Mouse (Mus musculus) heart, embryonic 14.5 days (tissue): ENCODE results near the gene Tagln2. TPM values are rescaled to one million over a fixed set of nuclear protein-coding genes. Genes with fewer than 3 reads are reported as not detected.

Experiments
- ATAC-seq: fragments of 200-750 bp; cut with Nextera tagmentation; 2 replicates; pipeline ENCODE4 v1.8.0; 2017; ENCODE audit warnings: low read depth, moderate TSS enrichment; ENCODE audit not compliant: insufficient number of reproducible peaks, insufficient read depth, low FRiP score
- H3K27ac ChIP-seq, 2 experiments: fragments of 200-500 bp in 1 of 2; fragments of 300-500 bp in 1 of 2; sonication (generic) in 1 of 2; replicated peaks in 1 of 2; 2 replicates each; pipeline ENCODE4 v1.5.1; 2012 to 2014; ENCODE audit warnings: low read depth in 2 of 2, low read length in 2 of 2, control low read depth in 1 of 2, mild to moderate bottlenecking in 1 of 2, mixed read lengths in 1 of 2; ENCODE audit not compliant: control insufficient read depth in 1 of 2, insufficient read depth in 1 of 2
- H3K27me3 ChIP-seq: fragments of 300-500 bp; sonication (generic); 2 replicates; pipeline ENCODE4 v1.6.1; 2014; ENCODE audit warnings: mild to moderate bottlenecking, low read length, control low read depth; ENCODE audit not compliant: control insufficient read depth, insufficient read depth
- H3K36me3 ChIP-seq: fragments of 300-500 bp; sonication (generic); 2 replicates; pipeline ENCODE4 v1.6.1; 2014; ENCODE audit warnings: mild to moderate bottlenecking, control low read depth, low read length, mixed read lengths; ENCODE audit not compliant: control insufficient read depth, insufficient read depth
- H3K4me1 ChIP-seq, 2 experiments: fragments of 200-500 bp in 1 of 2; fragments of 300-500 bp in 1 of 2; sonication (generic) in 1 of 2; 2 replicates each; pipeline ENCODE4 v1.6.1; 2012 to 2014; ENCODE audit warnings: low read length in 2 of 2, control low read depth in 1 of 2, mixed read lengths in 1 of 2; ENCODE audit not compliant: control insufficient read depth in 2 of 2, insufficient read depth in 2 of 2
- H3K4me2 ChIP-seq: fragments of 300-500 bp; sonication (generic); 2 replicates; pipeline ENCODE4 v1.6.1; 2014; ENCODE audit warnings: mild to moderate bottlenecking, low read length
- H3K4me3 ChIP-seq, 2 experiments: fragments of 200-500 bp in 1 of 2; fragments of 300-500 bp in 1 of 2; sonication (generic) in 1 of 2; 2 replicates each; pipeline ENCODE4 v1.5.1; 2012 to 2014; ENCODE audit warnings: low read length in 2 of 2, mild to moderate bottlenecking in 2 of 2, control low read depth in 1 of 2, low read depth in 1 of 2, moderate library complexity in 1 of 2; ENCODE audit not compliant: control insufficient read depth in 1 of 2, insufficient read depth in 1 of 2
- H3K9ac ChIP-seq: fragments of 300-500 bp; sonication (generic); 2 replicates; pipeline ENCODE4 v1.6.1; 2014; ENCODE audit warnings: mild to moderate bottlenecking, low read length
- H3K9me3 ChIP-seq: fragments of 300-500 bp; sonication (generic); 2 replicates; pipeline ENCODE4 v1.6.1; 2016; ENCODE audit warnings: low read length, control low read depth; ENCODE audit not compliant: control insufficient read depth
- WGBS: fragments of 180-500 bp; shearing (Covaris S2); extraction: QIAGEN DNeasy Blood & Tissue Kit; methylation state at CpG from one replicate; pipeline ENCODE4 v1.1.7; 2014; 5-methylcytosine and 5-hydroxymethylcytosine counted together
- polyA plus RNA-seq: library from polyadenylated mRNA; unstranded; fragments of >200 nt; fragmentation: Nextera tagmentation; extraction: Ambion mirVana; gene quantifications from 2 replicates; pipeline ENCODE4 v1.2.1, GENCODE M21; 2014

The Tagln2 gene
- polyA plus RNA-seq, 1 experiment from 2014 or later = 187 TPM

- Histone ChIP-seq H3K9me3 (no peaks in the 10 kb centered on the region), H3K9ac (no peak overlapping the region), H3K4me1 (peaks cover 9 to 13% of the 10 kb centered on the region in 2 experiments; a peak in 3 of 4 replicates), H3K4me3 (no peak overlapping the region), H3K27me3 (no peaks in the 10 kb centered on the region), H3K36me3 (no peaks in the 10 kb centered on the region), H3K27ac (no peak overlapping the region), H3K4me2 (no peak overlapping the region)
- ATAC-seq = no peak
- WGBS = 76% methylated on average over 10 of the region's 10 CpGs
Measured at GRCm38 (mm10) chr1:172497428-172497827, 2.4 kb upstream of the Tagln2 start.

DNA sequence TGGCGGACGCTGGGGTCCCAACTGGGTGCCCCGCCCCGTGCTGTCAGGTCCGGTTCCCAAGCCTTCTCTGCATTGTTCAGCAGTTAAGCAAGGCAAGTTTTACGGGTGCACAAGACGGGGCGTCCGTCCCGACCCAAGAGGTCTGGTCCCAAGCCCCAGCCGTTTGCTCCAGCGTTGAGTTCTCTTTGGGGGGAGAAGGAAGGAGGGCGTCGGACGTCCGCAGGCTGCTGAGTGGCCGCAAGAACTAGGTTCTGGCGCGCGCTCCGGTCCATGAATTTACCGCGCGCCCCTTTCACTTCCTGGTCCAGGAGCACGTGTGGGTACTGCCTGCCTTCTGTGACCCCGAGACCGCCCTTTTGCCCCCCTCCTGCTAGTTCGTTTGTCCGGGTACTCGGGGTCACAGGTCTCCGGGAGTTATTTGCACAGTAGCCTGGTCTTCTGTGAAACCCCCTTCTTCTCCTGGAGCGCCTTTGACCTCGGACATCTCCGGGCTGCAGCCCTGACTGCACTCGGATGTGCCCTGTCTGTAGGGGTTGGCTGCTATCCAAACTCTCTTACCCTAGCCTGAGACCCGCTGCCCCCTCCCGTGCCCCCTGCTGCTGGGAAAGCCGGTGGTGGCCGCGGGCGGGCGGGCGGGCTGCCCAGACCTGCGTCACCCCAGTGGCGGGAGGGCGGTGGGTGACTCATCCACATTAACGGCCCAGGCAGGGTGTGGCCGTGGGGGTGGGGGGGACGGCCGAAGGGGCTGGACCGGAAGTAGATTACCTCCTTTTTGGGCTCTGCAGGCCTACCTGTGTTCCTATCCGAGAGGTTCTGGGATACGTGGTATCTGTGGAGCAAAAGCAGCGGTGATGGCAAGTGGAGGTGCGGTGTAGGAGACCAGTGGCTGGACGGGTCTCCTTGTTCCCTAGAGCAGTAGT, 864 bp downstream of the Tagln2 start:
- peak overlapping the region; percentile 73 to 90 for H3K4me3 ChIP-seq
- peak overlapping the region; percentile 89 to 94 for H3K27ac ChIP-seq
- H3K9me3 ChIP-seq = no peaks in the 10 kb centered on the region
- WGBS = 1% methylated on average over 55 of the region's 56 CpGs
- peaks cover 10% of the 10 kb centered on the region for H3K36me3 ChIP-seq
- ATAC-seq = peak; percentile 52
- H3K4me1 ChIP-seq = peaks cover 32 to 37% of the 10 kb centered on the region in 2 experiments
- H3K27me3 ChIP-seq = no peaks in the 10 kb centered on the region
- H3K9ac ChIP-seq = peak overlapping the region; percentile 90
- peak overlapping the region; percentile 69 for H3K4me2 ChIP-seq

DNA sequence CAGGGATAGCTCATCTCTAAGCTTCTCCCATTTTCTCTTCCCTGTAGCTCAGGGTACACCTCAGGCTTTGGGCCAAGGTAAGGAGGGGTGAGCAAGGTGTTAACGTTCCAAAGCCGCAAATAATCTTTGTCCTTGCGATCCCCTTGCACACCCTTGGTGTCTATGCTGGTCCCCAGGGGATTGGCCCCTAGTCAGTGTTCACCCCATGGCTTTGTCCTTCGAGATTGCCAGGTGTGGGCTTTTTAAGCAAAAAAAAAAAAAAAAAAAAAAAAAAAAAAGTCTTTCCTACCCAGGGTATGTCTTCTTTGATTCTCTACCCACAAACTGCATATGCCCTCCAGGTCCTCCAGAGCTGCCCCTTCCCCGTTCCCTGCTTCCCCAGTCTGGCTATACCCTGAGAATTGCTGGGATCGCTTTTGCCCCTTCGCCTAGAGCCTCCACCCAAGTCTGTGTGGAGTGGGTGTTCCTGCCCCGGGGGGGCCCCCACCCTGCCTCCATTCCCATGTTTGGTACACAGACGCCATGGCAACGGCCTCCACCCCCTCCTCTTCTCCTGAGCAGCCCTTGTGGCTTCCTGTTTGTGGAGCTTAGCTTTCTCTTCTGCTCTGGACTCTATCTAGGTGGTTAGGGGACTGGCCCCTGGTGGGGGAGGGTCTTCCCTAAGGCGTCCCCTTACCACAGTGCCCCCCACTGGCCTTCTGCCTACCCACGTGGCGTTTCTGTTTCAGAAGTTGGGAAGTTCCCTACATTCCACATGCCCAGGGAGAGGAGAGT, 1.7 kb downstream of the Tagln2 start:
- peak overlapping the region; percentile 90 for H3K9ac ChIP-seq
- no peaks in the 10 kb centered on the region for H3K27me3 ChIP-seq
- H3K4me2 ChIP-seq = peak overlapping the region; percentile 69
- WGBS = 18% methylated on average over 13 of the region's 13 CpGs
- H3K27ac ChIP-seq = peak overlapping the region; percentile 89 to 94
- peaks cover 18% of the 10 kb centered on the region for H3K36me3 ChIP-seq
- peak overlapping the region; percentile 73 to 90 for H3K4me3 ChIP-seq
- peaks cover 32 to 40% of the 10 kb centered on the region in 2 experiments for H3K4me1 ChIP-seq
- peak; percentile 31; the same call in 1 of the 2 replicates for ATAC-seq
- no peaks in the 10 kb centered on the region for H3K9me3 ChIP-seq

GRCm38 (mm10) chr1:172502145-172503110, 2.6 kb downstream of the Tagln2 start:
- WGBS = 35% methylated on average over 13 of the region's 13 CpGs
- H3K36me3 ChIP-seq = peaks cover 27% of the 10 kb centered on the region
- H3K4me1 ChIP-seq = peaks cover 36 to 42% of the 10 kb centered on the region in 2 experiments
- H3K9me3 ChIP-seq = no peaks in the 10 kb centered on the region
- peak overlapping the region; percentile 89 to 94 for H3K27ac ChIP-seq
- H3K4me2 ChIP-seq = peak overlapping the region; percentile 69
- H3K9ac ChIP-seq = peak overlapping the region; percentile 90
- peak overlapping the region; percentile 73 to 90 for H3K4me3 ChIP-seq
- no peak for ATAC-seq
- no peaks in the 10 kb centered on the region for H3K27me3 ChIP-seq

DNA sequence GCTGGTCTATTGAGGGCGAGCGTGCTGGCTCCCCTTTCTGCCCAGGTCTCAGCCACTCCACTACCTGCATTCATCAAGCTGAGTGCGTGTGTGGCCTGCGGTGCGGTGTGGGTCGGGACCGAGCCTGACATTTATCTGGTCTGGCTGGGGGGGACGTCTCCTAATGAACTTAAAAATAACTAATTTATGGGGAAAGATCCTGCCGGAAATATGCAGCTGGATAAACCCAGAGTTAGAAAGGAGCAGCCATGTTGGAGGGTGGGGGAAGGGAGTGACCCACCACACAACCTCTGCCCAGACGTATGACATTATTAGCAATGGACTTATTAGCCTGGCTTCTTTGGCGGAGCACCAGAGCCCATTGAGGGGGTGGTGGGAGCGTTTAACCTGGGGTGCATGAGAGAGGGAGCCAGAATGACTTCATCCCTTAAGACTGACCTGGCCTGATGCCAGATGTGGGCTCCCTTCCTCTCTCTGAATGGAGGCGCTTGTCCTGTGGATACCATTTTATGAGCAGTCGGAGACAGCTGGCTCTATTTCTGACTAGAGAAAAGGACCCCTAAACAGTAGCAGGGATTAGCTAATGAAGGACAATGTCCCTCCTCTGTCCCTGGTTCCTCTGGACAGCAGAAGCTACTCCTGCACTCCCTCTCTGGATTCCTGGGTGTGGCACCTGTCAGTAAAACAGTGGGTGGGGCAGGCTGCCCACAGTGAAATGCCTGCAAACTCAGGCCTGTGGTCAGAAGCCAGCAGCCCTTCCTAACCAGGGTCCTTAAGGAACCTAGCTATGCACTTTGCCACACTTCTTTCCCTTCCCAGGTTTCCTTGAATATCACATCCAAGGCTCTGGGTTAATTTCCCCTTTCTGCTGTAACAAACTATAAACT, 3.5 kb downstream of the Tagln2 start:
- ATAC-seq = no peak
- peak overlapping the region; percentile 69 for H3K4me2 ChIP-seq
- peaks cover 42 to 50% of the 10 kb centered on the region in 2 experiments for H3K4me1 ChIP-seq
- 27% methylated on average over 14 of the region's 14 CpGs for WGBS
- peak overlapping the region; percentile 73 to 90 for H3K4me3 ChIP-seq
- H3K27me3 ChIP-seq = no peaks in the 10 kb centered on the region
- peaks cover 33% of the 10 kb centered on the region for H3K36me3 ChIP-seq
- H3K27ac ChIP-seq = peak overlapping the region; percentile 89 to 94
- peak overlapping the region; percentile 90 for H3K9ac ChIP-seq
- H3K9me3 ChIP-seq = no peaks in the 10 kb centered on the region

GRCm38 (mm10) chr1:172504756-172505155, 4.9 kb downstream of the Tagln2 start:
- Histone ChIP-seq H3K27ac (peak overlapping the region; percentile 54 to 59; a peak in 3 of 4 replicates), H3K4me2 (peak overlapping the region; percentile 69), H3K4me1 (peaks cover 40 to 54% of the 10 kb centered on the region in 2 experiments), H3K9ac (peak overlapping the region; percentile 27; the same call in 1 of the 2 replicates), H3K4me3 (no peak overlapping the region), H3K27me3 (no peaks in the 10 kb centered on the region), H3K36me3 (peaks cover 40% of the 10 kb centered on the region), H3K9me3 (no peaks in the 10 kb centered on the region)
- 68% methylated on average over 8 of the region's 8 CpGs for WGBS
- no peak for ATAC-seq
